Mouse (Mus musculus): ENCODE measurements around the gene Serinc3. TPM values are rescaled to one million over a fixed set of nuclear protein-coding genes. Genes with fewer than 3 reads are reported as not detected.
"Not testable (repeated sequence)": the region's sequence is repeated elsewhere in the genome, so short reads cannot be mapped to it uniquely, and the experiment has no call there.

Gene Serinc3
- polyA plus RNA-seq, 1 experiment from 2014 or later, result 22.1 TPM

DNA sequence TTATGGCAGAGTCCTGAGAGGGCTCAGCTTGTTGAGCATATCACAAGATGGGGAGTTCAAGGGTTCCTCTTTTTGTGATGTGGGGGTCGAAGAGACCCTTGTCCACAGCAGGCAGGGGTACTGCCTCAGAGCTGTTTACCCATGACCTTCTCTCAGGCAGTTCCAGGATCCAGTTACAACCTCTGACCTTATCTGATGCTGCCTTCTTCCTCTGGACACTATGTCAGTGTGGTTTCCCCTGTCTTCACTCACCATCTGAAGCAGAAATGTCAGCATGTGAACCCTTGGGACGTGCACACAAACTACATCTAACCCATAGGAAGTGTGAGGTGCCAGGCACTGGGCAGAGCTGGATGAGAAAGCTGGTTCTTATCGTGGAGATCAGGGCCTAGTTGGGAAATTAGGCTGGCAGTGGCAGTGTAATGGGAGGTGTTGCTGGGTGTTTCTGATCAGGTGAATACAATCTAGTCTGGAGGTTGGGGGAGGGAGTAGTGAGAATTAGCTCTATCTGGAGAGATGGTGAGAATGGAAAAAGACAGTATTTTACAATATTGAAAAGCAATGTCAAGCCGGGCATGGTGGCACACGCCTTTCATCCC is 15.3 kb upstream of the Serinc3 start:
- Histone ChIP-seq H3K27ac (replicated peaks) (no peak overlapping the region), H3K4me3 (peak overlapping the region; percentile 2; the same call in 1 of the 2 replicates), H3K27me3 (replicated peaks; ENCODE audit: low read depth, poor library complexity, severe bottlenecking) (no peaks in the 10 kb centered on the region), H3K4me1 (peaks cover 41% of the 10 kb centered on the region), H3K36me3 (replicated peaks) (peaks cover 8% of the 10 kb centered on the region; the same call in 1 of the 2 replicates), H3K9me3 (no peaks in the 10 kb centered on the region)
- DNase-seq (ENCODE audit: low spot score), result no peak
- WGBS, result 65% methylated on average over 5 of the region's 5 CpGs

DNA sequence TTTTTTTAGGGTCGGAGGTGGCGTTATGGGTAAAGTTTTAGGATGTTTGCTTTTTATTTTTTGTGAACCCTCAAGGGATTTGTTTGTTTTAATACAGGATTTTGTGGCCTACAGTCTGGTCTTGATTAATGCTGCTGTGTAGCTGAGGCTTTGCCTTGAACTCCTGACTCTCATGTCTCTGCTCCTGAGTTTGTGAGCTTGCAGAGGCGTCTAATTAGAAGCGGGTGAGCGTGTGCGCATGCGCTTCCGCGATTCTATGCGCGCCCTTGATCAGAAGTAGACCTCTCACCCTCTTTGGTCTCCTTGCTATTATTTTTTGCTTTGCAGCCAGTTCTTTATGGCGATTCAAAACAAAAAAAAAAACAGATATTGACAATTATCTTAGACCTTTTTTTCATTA is 14.5 kb upstream of the Serinc3 start:
- 70% methylated on average over 12 of the region's 12 CpGs for WGBS
- Histone ChIP-seq H3K4me3 (peak overlapping the region; percentile 76), H3K9me3 (no peaks in the 10 kb centered on the region), H3K4me1 (peaks cover 41% of the 10 kb centered on the region), H3K27ac (replicated peaks) (peak overlapping the region; percentile 95), H3K27me3 (replicated peaks; ENCODE audit: low read depth, poor library complexity, severe bottlenecking) (no peaks in the 10 kb centered on the region), H3K36me3 (replicated peaks) (peaks cover 8% of the 10 kb centered on the region; the same call in 1 of the 2 replicates)
- peak; percentile 38 for DNase-seq (ENCODE audit: low spot score)

DNA sequence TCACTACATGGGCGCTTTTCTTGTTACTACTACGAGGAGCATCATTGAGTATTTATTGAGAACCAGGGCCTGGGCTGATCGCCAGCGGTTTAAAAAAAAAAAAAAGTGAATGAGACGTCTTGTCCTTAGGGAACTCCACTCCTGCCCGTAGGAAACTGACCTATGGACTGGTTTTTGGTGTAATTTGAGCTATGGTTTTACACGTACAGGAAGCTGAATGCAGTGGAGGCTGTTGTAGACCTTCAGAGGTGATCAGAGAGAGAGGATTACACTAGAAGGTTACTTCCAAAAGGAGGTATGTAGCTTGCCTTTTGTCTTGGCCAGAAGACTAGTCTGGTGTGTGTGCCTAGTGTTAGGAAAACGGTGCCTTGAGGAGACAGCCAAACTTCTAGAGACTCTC is 14.0 kb upstream of the Serinc3 start:
- Histone ChIP-seq H3K9me3 (no peaks in the 10 kb centered on the region), H3K4me3 (peak overlapping the region; percentile 76), H3K27me3 (replicated peaks; ENCODE audit: low read depth, poor library complexity, severe bottlenecking) (no peaks in the 10 kb centered on the region), H3K36me3 (replicated peaks) (peaks cover 3% of the 10 kb centered on the region; the same call in 1 of the 2 replicates), H3K27ac (replicated peaks) (peak overlapping the region; percentile 95), H3K4me1 (peaks cover 41% of the 10 kb centered on the region)
- under 1% methylated on average over 8 of the region's 8 CpGs for WGBS
- peak; percentile 35 for DNase-seq (ENCODE audit: low spot score)

DNA sequence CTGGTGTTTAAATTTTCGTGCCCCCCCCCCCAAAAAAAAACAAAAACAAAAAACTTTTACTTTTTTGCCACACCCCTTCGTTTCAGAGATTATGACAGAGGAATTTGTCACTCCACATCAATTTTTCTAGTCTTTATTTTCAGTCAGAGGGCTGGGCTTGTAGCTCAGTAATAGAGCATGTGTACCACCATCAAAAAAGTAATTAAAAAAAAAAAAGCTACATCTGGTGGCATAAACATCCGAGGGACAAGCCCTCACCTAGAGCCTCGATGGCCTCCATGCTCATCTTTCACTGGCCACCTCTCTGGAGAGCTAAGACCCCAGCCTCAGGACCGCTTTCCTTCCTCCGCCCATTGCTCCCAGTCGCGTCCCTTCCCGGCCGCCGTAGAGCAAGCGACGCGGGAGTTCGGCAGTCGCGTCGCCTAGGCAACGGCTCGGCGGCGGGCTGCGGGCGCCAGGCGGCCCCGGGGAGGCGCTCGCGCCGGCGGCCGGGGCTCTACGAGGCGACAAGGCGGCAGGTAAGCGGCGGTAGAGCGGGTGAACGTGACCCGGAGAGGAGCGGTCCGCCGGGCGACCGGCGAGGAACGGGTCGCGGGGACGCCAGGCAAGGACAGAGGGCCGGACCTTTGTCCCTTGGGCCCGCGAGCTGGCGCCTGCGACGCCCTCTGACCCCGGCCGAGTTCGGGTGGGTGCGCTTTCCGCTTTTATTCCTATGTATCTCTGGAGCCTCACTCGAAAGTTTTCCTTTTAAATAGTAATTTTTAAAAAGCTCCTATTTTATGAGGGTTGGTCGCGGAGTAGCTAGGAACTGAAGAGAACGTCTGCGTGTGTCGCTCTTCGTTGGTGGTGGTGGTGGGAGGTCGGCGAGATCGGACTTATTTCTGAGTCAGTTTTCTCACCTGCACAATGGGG is 13.3 kb upstream of the Serinc3 start, which contains the start of gene Pkig:
Pkig (plus strand) TSS at position 412 of the 912 bp plus-strand sequence.
- H3K27me3 ChIP-seq (replicated peaks; ENCODE audit: low read depth, poor library complexity, severe bottlenecking), result no peaks in the 10 kb centered on the region
- H3K36me3 ChIP-seq (replicated peaks), result no peaks in the 10 kb centered on the region
- WGBS, result under 1% methylated on average over 71 of the region's 71 CpGs
- DNase-seq (ENCODE audit: low spot score), result peak; percentile 93
- no peaks in the 10 kb centered on the region for H3K9me3 ChIP-seq
- peak within 1 kb of the TSS; percentile 95 for H3K27ac ChIP-seq (replicated peaks)
- peaks cover 41% of the 10 kb centered on the region for H3K4me1 ChIP-seq
- H3K4me3 ChIP-seq, result peak within 1 kb of the TSS; percentile 76

DNA sequence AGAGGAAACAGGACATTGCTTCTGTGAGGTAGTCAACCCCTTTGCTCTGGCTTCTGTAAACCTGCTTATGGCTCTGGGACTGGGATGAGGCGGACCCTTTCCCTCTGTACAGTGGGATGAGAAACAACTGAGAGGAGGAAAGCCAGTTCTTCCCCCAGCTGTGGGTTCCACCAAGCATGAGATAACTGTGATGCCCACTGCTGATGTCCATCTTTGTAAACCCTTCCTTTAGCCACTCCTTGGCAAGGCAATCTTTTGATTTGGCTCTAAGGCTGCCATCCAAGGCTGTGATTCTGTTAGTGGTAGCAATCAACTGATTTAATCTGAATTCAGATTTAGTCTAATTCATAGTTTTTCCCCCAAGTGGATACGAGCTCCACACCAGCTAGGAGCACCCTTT is 12.6 kb upstream of the Serinc3 start:
- no peaks in the 10 kb centered on the region for H3K27me3 ChIP-seq (replicated peaks; ENCODE audit: low read depth, poor library complexity, severe bottlenecking)
- 91% methylated on average over 2 of the region's 2 CpGs for WGBS
- no peak overlapping the region for H3K4me3 ChIP-seq
- H3K27ac ChIP-seq (replicated peaks), result no peak overlapping the region
- no peak for DNase-seq (ENCODE audit: low spot score)
- peaks cover 36% of the 10 kb centered on the region for H3K4me1 ChIP-seq
- no peaks in the 10 kb centered on the region for H3K36me3 ChIP-seq (replicated peaks)
- H3K9me3 ChIP-seq, result no peaks in the 10 kb centered on the region

DNA sequence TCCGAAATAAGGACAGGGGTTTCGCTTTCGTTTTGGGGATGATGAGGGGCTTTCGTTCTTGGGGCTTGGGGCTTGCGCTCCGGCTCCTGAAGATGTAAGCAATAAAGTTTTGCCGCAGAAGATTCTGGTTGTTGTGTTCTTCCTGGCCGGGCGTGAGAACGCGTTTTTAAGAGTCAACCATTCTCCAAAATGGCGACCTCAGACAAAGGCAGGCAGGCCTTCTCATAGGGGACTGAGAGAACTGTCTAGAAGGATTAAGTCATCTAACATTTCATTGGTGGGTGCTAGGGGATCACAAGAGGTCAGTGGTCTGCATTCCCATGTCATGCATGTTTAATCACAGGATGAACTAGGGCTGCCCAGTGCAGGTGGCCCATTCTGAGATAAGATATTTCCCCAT is 10.8 kb upstream of the Serinc3 start:
- H3K27ac ChIP-seq (replicated peaks); H3K27me3 ChIP-seq (replicated peaks; ENCODE audit: low read depth, poor library complexity, severe bottlenecking); H3K36me3 ChIP-seq (replicated peaks); H3K4me3 ChIP-seq; DNase-seq (ENCODE audit: low spot score); H3K9me3 ChIP-seq: not testable (repeated sequence)
- WGBS, result 97% methylated on average over 9 of the region's 12 CpGs
- H3K4me1 ChIP-seq, result peaks cover 20% of the 10 kb centered on the region

DNA sequence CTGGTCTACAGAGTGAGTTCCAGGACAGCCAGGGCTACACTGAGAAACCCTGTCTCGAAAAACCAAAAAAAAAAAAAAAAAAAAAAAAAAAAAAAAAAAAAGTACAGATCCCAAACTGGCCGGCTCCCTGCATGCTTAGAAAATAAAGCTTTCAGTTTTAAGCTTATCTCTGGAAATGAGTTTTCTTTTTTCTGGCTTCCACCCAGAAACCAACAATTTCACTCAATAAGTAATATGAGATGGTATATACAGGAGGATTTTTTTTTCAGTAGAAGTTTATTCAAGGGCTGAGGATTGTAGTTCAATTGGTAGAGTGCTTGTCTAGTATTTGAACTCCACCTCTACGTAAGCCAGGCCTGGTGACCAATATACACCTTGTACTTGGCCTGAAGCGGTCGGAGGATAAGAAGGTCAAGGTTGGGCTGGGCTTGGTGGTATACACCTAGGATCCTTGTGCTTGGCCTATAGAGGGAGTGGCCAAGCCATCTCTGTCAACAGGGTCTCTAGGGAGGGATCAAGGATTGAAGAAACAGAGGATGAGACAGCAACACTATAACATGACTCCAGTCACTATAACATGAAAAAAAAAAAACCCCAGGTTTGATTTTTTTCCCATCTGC is 1.6 kb upstream of the Serinc3 start:
- no peak for DNase-seq (ENCODE audit: low spot score)
- Histone ChIP-seq H3K9me3 (peaks cover 13% of the 10 kb centered on the region), H3K27ac (replicated peaks) (no peak overlapping the region), H3K36me3 (replicated peaks) (peaks cover 12% of the 10 kb centered on the region), H3K27me3 (replicated peaks; ENCODE audit: low read depth, poor library complexity, severe bottlenecking) (no peaks in the 10 kb centered on the region), H3K4me1 (peaks cover 17% of the 10 kb centered on the region), H3K4me3 (no peak overlapping the region)
- WGBS, result 93% methylated on average over 5 of the region's 5 CpGs

DNA sequence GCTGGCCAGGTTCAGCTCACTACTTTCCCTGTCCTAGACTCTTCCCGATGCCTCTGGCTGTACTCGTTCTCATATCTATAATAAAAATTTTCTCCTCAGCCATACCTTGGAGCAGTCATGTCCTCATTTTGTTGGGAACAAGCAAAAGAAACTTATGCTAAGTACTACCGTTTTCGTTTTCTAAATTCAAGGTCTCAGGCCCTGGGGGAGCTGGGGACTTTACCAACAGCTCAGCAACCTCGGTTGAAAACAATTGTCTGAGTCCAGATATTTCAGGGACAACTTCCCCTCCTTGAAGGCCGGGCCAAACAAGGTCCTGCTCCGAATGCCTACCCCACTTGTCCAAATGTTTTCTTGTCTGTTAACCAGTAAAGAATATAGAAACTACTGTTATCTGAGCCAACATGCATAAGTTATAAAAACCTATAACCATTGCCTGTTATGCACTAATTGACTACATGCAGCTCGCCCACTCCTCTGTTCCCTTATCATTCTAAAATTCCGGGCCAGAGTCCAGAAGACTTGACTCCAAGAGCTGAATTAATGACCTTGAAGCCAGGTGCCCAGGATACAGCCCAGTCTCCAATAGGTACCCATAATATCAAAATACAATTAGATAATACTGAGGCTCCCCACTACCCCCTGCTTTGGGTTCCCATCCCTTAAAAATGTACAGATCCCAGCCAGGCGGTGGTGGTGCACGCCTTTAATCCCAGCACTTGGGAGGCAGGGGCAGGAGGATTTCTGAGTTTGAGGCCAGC is 949 bp upstream of the Serinc3 start:
- H3K4me3 ChIP-seq, result peak overlapping the region; percentile 99; the same call in 1 of the 2 replicates
- peak overlapping the region; percentile 97 for H3K27ac ChIP-seq (replicated peaks)
- 78% methylated on average over 11 of the region's 11 CpGs for WGBS
- H3K36me3 ChIP-seq (replicated peaks), result peaks cover 19% of the 10 kb centered on the region
- no peak for DNase-seq (ENCODE audit: low spot score)
- peaks cover 10% of the 10 kb centered on the region for H3K9me3 ChIP-seq
- H3K27me3 ChIP-seq (replicated peaks; ENCODE audit: low read depth, poor library complexity, severe bottlenecking), result no peaks in the 10 kb centered on the region
- peaks cover 17% of the 10 kb centered on the region for H3K4me1 ChIP-seq

DNA sequence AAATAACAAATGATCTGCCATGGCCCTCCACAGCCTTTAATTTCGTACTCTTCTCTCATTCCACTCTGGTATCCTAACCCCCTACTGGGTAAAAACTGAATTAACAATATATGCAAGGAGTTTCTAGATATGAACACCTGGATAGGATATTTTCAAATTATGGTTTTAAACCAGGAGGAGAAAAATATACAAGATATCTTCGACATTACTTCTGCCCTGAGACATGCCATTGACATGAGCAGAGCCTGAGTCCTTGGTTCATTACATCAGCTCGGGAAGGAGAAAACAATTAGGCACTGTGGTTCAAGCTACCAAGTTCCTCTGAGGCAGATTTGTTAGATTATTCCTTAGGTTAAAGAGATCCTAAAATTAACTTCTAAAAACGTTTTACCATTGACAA is 884 bp downstream of the Serinc3 start:
- peaks cover 17% of the 10 kb centered on the region for H3K4me1 ChIP-seq
- no peak for DNase-seq (ENCODE audit: low spot score)
- H3K36me3 ChIP-seq (replicated peaks), result peaks cover 25% of the 10 kb centered on the region
- peak overlapping the region; percentile 97 for H3K27ac ChIP-seq (replicated peaks)
- no peaks in the 10 kb centered on the region for H3K27me3 ChIP-seq (replicated peaks; ENCODE audit: low read depth, poor library complexity, severe bottlenecking)
- no peaks in the 10 kb centered on the region for H3K9me3 ChIP-seq
- peak overlapping the region; percentile 99 for H3K4me3 ChIP-seq
- 17% methylated on average over 4 of the region's 4 CpGs for WGBS

DNA sequence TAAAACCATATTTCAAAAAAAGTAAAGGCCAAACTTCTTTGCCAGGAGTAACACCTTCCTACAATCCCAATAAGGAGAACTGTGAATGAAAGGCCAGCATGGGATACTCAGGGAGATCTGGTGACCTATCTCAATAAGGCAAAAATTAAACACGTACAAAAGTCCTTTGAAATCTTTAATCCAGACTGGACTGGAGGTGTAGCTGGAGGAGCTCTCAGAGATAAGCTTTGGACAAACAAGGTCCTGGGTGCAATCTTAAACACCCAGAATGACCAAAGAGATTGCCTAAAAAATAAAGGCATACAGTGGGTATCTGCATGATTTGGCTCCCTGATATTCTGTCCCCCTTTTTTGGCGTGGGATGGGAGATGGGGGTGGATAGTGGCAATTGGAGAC is 1.4 kb downstream of the Serinc3 start:
- 88% methylated on average over 2 of the region's 2 CpGs for WGBS
- Histone ChIP-seq H3K4me1 (peaks cover 17% of the 10 kb centered on the region), H3K9me3 (no peaks in the 10 kb centered on the region), H3K27ac (replicated peaks) (0 out of 2 replicates have a peak overlapping the region, but pooled peaks have one; percentile 97), H3K27me3 (replicated peaks; ENCODE audit: low read depth, poor library complexity, severe bottlenecking) (no peaks in the 10 kb centered on the region), H3K36me3 (replicated peaks) (peaks cover 25% of the 10 kb centered on the region), H3K4me3 (peak overlapping the region; percentile 99)
- no peak for DNase-seq (ENCODE audit: low spot score)

DNA sequence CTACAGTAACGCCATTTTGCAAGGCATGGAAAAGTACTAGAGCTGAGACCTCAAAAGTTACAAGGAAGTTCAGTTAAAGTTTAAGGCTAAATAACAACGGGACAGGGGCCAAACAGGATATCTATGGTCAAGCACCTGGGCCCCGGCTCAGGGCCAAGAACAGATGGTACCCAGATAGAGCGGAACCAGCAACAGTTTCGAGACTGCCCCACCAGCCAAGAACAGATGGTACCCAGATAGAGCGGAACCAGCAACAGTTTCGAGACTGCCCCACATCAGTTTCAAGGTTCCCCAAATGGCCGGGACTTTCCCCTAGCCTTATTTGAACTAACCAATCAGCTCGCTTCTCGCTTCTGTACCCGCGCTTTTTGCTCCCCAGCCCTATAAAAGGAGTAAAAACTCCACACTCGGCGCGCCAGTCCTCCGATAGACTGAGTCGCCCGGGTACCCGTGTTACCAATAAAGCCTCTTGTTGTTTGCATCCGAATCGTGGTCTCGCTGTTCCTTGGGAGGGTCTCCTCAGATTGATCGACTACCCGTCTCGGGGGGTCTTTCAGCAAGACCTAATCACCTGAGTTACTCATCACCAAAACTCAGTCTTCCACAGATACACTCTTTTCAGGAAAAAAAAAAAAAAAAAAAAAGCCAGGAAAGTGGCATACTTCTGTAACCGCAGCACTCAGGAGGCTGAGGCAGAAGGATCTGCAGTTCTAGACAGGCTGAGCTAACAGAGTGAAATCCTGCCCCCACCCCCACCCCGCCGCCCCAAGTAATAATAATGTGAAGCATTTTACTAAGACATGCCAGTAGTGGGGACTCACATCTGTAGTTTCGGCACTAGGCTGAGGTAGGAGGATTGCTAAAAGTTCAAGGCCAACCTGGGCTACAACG is 2.0 kb downstream of the Serinc3 start:
- Histone ChIP-seq H3K27ac (replicated peaks) (no peak overlapping the region; the same call in 1 of the 2 replicates), H3K4me3 (peak overlapping the region; percentile 99)

More for the DNA sequence above, 2.0 kb downstream of the Serinc3 start:
- Histone ChIP-seq H3K27me3 (replicated peaks; ENCODE audit: low read depth, poor library complexity, severe bottlenecking) (no peaks in the 10 kb centered on the region), H3K9me3 (no peaks in the 10 kb centered on the region), H3K36me3 (replicated peaks) (peaks cover 25% of the 10 kb centered on the region), H3K4me1 (peaks cover 18% of the 10 kb centered on the region)
- DNase-seq (ENCODE audit: low spot score), result no peak
- 93% methylated on average over 30 of the region's 30 CpGs for WGBS
